Mouse (Mus musculus) hindbrain, embryonic 16.5 days (tissue): ENCODE results near the gene Itga2. TPM values are rescaled to one million over a fixed set of nuclear protein-coding genes. Genes with fewer than 3 reads are reported as not detected.
A peak's percentile ranks its signal among the peaks of the same experiment; 100 is the strongest.

Experiments used
- ATAC-seq: fragments of 200-750 bp; cut with Nextera tagmentation; 2 replicates; pipeline ENCODE4 v1.8.0; 2017; ENCODE audit warnings: moderate TSS enrichment, moderate library complexity
- H3K27ac ChIP-seq: fragments of 300-500 bp; sonication (generic); 2 replicates; pipeline ENCODE4 v1.5.1; 2014; ENCODE audit warnings: low read depth, mild to moderate bottlenecking, control low read depth, low read length, moderate library complexity
- H3K27me3 ChIP-seq: fragments of 300-500 bp; sonication (generic); replicated peaks from 2 replicates; pipeline ENCODE4 v1.6.1; 2014; ENCODE audit warnings: low read length; ENCODE audit not compliant: control insufficient read depth, insufficient read depth
- H3K36me3 ChIP-seq: fragments of 300-500 bp; sonication (generic); 2 replicates; pipeline ENCODE4 v1.6.1; 2014; ENCODE audit warnings: mild to moderate bottlenecking, low read length, moderate library complexity, mixed read lengths; ENCODE audit not compliant: control insufficient read depth, insufficient read depth
- H3K4me1 ChIP-seq: fragments of 300-500 bp; sonication (generic); 2 replicates; pipeline ENCODE4 v1.6.1; 2014; ENCODE audit warnings: low read depth, low read length; ENCODE audit not compliant: control insufficient read depth, insufficient read depth
- H3K4me2 ChIP-seq: fragments of 300-500 bp; sonication (generic); 2 replicates; pipeline ENCODE4 v1.6.1; 2014; ENCODE audit warnings: mild to moderate bottlenecking, low read length, control low read depth, moderate library complexity
- H3K4me3 ChIP-seq: fragments of 300-500 bp; sonication (generic); 2 replicates; pipeline ENCODE4 v1.5.1; 2014; ENCODE audit warnings: mild to moderate bottlenecking, low read length, control low read depth, moderate library complexity
- H3K9ac ChIP-seq: fragments of 300-500 bp; sonication (generic); 2 replicates; pipeline ENCODE4 v1.6.1; 2014; ENCODE audit warnings: low read depth, mild to moderate bottlenecking, control low read depth, low read length, moderate library complexity
- H3K9me3 ChIP-seq: fragments of 300-500 bp; sonication (generic); 2 replicates; pipeline ENCODE4 v1.6.1; 2014; ENCODE audit warnings: mild to moderate bottlenecking, low read length, moderate library complexity; ENCODE audit not compliant: control insufficient read depth
- WGBS: fragments of 180-500 bp; shearing (Covaris S2); extraction: QIAGEN DNeasy Blood & Tissue Kit; methylation state at CpG from one replicate; pipeline ENCODE4 v1.1.7; 2014; 5-methylcytosine and 5-hydroxymethylcytosine counted together
- polyA plus RNA-seq: library from polyadenylated mRNA; unstranded; fragments of >200 nt; fragmentation: Nextera tagmentation; extraction: Ambion mirVana; gene quantifications from 2 replicates; pipeline ENCODE4 v1.2.1, GENCODE M21; 2015

Itga2 gene
- 0.58 and 1.5 TPM in 2 replicates for polyA plus RNA-seq

DNA sequence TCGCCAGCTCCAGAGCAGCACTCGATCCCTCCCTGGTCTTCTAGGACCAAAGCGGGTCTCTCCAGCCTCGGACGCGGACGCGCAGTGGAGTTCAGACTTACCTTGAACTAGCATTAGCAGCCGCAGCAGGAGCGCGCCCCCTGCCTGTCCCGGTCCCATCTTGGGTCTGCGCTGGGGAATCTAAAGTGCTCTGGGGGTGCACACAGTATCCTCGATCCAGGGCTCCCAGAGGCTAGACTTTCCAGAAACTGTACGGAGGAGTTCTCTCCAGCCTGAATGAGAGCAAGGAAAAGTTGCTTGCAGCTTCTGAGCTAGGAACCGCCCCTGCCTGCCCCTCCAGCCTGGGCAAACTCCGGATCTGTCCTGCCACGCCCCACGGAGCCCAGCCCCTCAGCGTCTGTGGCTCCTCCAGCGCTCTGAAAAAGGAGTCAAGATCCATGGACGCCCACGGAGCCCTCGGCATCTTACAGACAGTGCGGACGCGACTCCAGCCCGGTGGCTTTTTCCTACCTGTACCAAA lies at the start of gene Itga2:
Gene Itga2 (minus strand): TSS at position 326 of the 520 bp plus-strand sequence.
- Histone ChIP-seq H3K4me2 (peak within 1 kb of the TSS; percentile 76), H3K4me3 (peak within 1 kb of the TSS; percentile 41), H3K27me3 (0 out of 2 replicates have a peak, but pooled peaks cover 3% of the 10 kb centered on the region), H3K9ac (peak within 1 kb of the TSS; percentile 51), H3K27ac (peak within 1 kb of the TSS; percentile 9; the same call in 1 of the 2 replicates), H3K9me3 (no peaks in the 10 kb centered on the region), H3K4me1 (peaks cover 10% of the 10 kb centered on the region), H3K36me3 (no peaks in the 10 kb centered on the region)
- ATAC-seq: peak; percentile 91
- WGBS: 2% methylated on average over 27 of the region's 28 CpGs

GRCm38 (mm10) chr13:114980831-114981419 lies 49.0 kb upstream of the Itga2 start:
- ATAC-seq: no peak
- Histone ChIP-seq H3K27ac (no peak overlapping the region), H3K4me1 (no peaks in the 10 kb centered on the region), H3K36me3 (no peaks in the 10 kb centered on the region), H3K27me3 (no peaks in the 10 kb centered on the region), H3K4me3 (no peak overlapping the region), H3K9ac (no peak overlapping the region), H3K4me2 (no peak overlapping the region), H3K9me3 (no peaks in the 10 kb centered on the region)
- WGBS: 47% methylated on average over 10 of the region's 10 CpGs

DNA sequence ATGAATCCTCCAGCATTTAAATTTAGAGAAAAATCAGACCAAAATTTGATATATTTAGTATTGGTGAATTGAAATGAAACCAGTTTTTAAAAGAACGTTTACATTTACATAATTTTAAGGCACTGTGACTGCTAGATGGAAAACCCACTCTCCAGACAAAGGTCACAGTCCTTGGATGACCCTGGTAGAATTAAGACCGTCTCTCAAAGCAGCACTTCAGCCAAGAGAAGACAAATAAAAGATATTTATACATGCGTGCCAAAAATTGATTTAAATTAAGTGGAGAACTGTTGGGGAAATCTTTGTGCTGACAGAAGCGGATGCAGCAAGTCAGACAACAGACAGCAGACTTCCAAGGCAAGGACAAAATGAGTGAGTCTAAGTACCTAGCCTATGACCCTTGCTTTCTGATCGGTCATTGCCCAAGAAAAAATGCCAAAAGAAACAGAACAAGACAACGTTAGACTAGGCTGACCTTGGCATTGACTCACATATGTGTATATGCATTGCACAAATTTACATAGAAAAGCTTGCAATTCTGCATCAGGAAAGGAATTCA lies 42.7 kb upstream of the Itga2 start:
- Histone ChIP-seq H3K4me1 (no peaks in the 10 kb centered on the region), H3K4me3 (no peak overlapping the region), H3K27me3 (no peaks in the 10 kb centered on the region), H3K4me2 (no peak overlapping the region), H3K27ac (no peak overlapping the region), H3K36me3 (no peaks in the 10 kb centered on the region), H3K9ac (no peak overlapping the region), H3K9me3 (no peaks in the 10 kb centered on the region)
- ATAC-seq: no peak
- 76% methylated on average over 6 of the region's 6 CpGs for WGBS

DNA sequence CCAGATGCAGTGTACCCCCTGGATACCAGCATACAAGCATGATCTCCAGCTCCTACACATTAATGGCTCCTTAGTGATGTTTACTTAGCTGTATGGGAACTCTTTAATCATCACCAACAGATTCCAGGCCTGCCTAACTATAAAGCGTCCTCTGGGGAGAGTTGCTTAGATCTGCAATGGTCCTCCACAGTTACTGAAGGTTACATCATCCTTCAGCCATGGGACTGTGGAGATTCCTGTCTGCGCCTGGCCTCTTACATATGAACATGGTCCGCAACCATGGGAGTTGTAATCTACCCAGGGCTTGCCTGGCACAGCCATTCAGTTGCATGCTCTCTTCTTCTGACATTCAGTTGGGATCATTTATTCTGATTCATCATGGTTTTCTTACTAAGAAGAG lies 40.0 kb upstream of the Itga2 start:
- Histone ChIP-seq H3K27me3 (no peaks in the 10 kb centered on the region), H3K27ac (no peak overlapping the region), H3K9ac (no peak overlapping the region), H3K36me3 (no peaks in the 10 kb centered on the region), H3K9me3 (no peaks in the 10 kb centered on the region), H3K4me3 (no peak overlapping the region), H3K4me2 (no peak overlapping the region), H3K4me1 (no peaks in the 10 kb centered on the region)
- 96% methylated on average over 3 of the region's 3 CpGs for whole genome bisulfite sequencing
- ATAC-seq: no peak

GRCm38 (mm10) chr13:114964233-114964632 lies 32.3 kb upstream of the Itga2 start:
- Histone ChIP-seq H3K9ac (no peak overlapping the region), H3K4me2 (no peak overlapping the region), H3K4me3 (no peak overlapping the region), H3K27ac (no peak overlapping the region), H3K36me3 (no peaks in the 10 kb centered on the region), H3K9me3 (no peaks in the 10 kb centered on the region), H3K27me3 (no peaks in the 10 kb centered on the region), H3K4me1 (no peaks in the 10 kb centered on the region)
- peak; percentile 95 for ATAC-seq
- 30% methylated on average over 2 of the region's 2 CpGs for WGBS

DNA sequence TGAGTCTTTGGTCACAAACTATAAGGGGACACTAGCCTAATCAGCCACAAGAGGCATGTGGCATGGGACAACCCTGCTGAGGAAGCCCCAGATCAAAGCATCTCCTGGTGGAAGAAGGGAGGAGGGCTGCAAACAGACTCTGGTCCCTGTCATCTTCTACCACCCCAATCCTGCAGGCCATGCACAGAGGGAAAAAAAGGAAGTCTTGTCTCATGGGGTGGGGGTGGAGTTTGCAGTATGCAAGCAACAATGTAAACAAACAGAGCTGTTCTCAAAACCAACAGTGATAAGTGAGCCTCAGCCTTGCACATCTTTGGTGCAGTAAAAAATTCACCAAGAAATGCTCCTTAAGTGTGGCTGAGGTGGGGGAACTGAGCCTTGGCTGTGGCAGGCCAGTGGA lies 22.6 kb upstream of the Itga2 start:
- Histone ChIP-seq H3K9ac (no peak overlapping the region), H3K4me1 (no peaks in the 10 kb centered on the region), H3K9me3 (no peaks in the 10 kb centered on the region), H3K27me3 (no peaks in the 10 kb centered on the region), H3K27ac (no peak overlapping the region), H3K4me2 (no peak overlapping the region), H3K4me3 (no peak overlapping the region), H3K36me3 (no peaks in the 10 kb centered on the region)
- no peak for ATAC-seq

DNA sequence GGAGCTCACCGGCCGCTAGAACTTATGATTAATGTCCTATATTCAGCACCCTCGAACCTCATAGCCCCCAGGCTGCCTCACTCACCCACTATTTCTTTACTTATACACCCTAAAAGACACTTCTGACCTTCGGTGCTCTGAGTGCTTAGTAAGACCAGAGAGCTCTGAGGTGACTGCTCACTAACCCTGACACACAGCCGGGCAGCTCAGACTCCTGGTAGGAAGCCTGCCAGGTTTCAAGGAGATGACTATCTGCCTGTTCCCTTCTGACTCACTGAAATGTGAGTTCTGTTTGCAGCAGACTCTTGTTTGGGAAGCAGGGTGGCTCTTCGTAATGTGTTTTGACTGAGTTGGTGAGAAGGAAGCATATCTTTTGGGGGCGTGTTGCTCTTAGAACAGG lies 1.6 kb upstream of the Itga2 start:
- H3K4me3 ChIP-seq: no peak overlapping the region
- 90% methylated on average over 7 of the region's 7 CpGs for WGBS
- H3K36me3 ChIP-seq: no peaks in the 10 kb centered on the region
- 0 out of 2 replicates have a peak, but pooled peaks cover 3% of the 10 kb centered on the region for H3K27me3 ChIP-seq
- H3K9ac ChIP-seq: no peak overlapping the region
- H3K27ac ChIP-seq: no peak overlapping the region
- H3K4me2 ChIP-seq: no peak overlapping the region
- no peaks in the 10 kb centered on the region for H3K9me3 ChIP-seq
- H3K4me1 ChIP-seq: peaks cover 10% of the 10 kb centered on the region
- ATAC-seq: no peak

- ATAC-seq: peak; percentile 72
- H3K27ac ChIP-seq: peak overlapping the region; percentile 9; the same call in 1 of the 2 replicates
These were observed 777 bp downstream of the Itga2 start for GRCm38 (mm10) chr13:114930996-114931649.

GRCm38 (mm10) chr13:114924785-114925184 lies 7.1 kb downstream of the Itga2 start:
- H3K27ac ChIP-seq: no peak overlapping the region
- H3K4me2 ChIP-seq: no peak overlapping the region
- H3K4me1 ChIP-seq: peaks cover 4% of the 10 kb centered on the region
- ATAC-seq: no peak
- no peak overlapping the region for H3K4me3 ChIP-seq
- H3K36me3 ChIP-seq: no peaks in the 10 kb centered on the region
- peaks cover 3% of the 10 kb centered on the region; the same call in 1 of the 2 replicates for H3K9me3 ChIP-seq
- WGBS: 86% methylated on average over 1 of the region's 1 CpGs
- no peaks in the 10 kb centered on the region for H3K27me3 ChIP-seq
- no peak overlapping the region for H3K9ac ChIP-seq

More at GRCm38 (mm10) chr13:114930996-114931649, 777 bp downstream of the Itga2 start:
- H3K9me3 ChIP-seq: no peaks in the 10 kb centered on the region
- WGBS: 2% methylated on average over 10 of the region's 10 CpGs
- peak overlapping the region; percentile 76 for H3K4me2 ChIP-seq
- H3K4me3 ChIP-seq: peak overlapping the region; percentile 41
- peak overlapping the region; percentile 51 for H3K9ac ChIP-seq
- no peaks in the 10 kb centered on the region for H3K36me3 ChIP-seq
- H3K4me1 ChIP-seq: peaks cover 10% of the 10 kb centered on the region
- 0 out of 2 replicates have a peak, but pooled peaks cover 3% of the 10 kb centered on the region for H3K27me3 ChIP-seq
